Mouse (Mus musculus) megakaryocyte progenitor cell, adult 5-6 weeks (primary cell): ENCODE data around the gene Pebp1. TPM values are rescaled to one million over a fixed set of nuclear protein-coding genes. Genes with fewer than 3 reads are reported as not detected.

ENCODE experiments used
- ATAC-seq: replicated peaks from 2 replicates; pipeline ENCODE4 v1.8.0; 2016; ENCODE audit warnings: mild to moderate bottlenecking, moderate TSS enrichment, inconsistent platforms; ENCODE audit not compliant: poor library complexity
- total RNA-seq, 2 experiments: library from RNA; stranded (forward) in 1 of 2; stranded (reverse) in 1 of 2; fragments of 157-497, 149-512 nt in 1 of 2; fragments of 200-1000 nt in 1 of 2; gene quantifications; 2 replicates each; pipeline versions ENCODE4 v1.2.3 to v1.2.4; 2015 to 2017

Pebp1 gene
- total RNA-seq, 2 experiments from 2014 or later: 158 to 347 TPM

GRCm38 (mm10) chr5:117289646-117290045 is 2.2 kb upstream of the Pebp1 start:
- no peak for ATAC-seq

- ATAC-seq: no peak
These were observed 1.1 kb downstream of the Pebp1 start for GRCm38 (mm10) chr5:117286286-117286685.

DNA sequence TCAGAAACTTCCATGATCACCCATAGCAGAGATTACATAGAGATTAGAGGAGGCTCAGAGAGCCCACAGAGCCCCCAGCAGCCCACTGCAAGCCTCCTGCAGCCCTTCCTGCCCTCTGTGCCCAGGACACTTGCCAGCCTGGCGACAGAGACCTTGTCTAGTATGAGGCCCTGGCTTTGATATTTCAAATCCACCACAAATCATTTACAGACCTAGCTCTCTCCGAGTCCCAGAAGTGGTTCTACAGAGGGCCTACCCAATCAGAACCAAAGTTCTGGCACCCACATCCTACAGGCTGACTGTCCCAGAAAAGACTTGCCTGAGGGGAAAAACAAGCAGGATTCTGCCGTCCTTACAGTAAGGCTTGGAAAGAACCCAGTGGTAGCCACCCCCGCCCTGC is 2.2 kb downstream of the Pebp1 start:
- ATAC-seq: no peak

GRCm38 (mm10) chr5:117284682-117285081 is 2.7 kb downstream of the Pebp1 start:
- ATAC-seq: no peak

- ATAC-seq: no peak
These were observed 3.4 kb downstream of the Pebp1 start for GRCm38 (mm10) chr5:117284029-117284428.

DNA sequence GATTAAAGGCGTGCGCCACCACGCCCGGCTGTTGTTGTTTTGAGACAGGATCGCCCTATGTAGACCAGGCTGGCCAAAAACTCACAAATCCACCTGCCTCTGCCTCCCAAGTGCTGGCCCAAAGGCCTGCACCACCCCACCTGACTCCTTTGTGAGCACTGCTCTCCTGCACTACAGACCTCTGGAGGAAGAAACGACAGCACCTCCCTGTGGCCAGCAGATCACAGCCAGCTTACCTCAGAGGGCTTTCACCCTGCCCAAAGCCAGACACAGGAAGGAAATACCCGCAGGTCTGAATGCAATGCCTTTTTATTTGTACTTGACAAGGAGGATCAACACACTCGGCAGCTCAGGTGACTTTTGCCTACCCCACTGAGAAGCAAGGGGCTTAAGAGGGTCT is 5.1 kb downstream of the Pebp1 start:
- no peak for ATAC-seq

- ATAC-seq: peak; percentile 57
These were observed 5.9 kb downstream of the Pebp1 start for GRCm38 (mm10) chr5:117281536-117281935.

DNA sequence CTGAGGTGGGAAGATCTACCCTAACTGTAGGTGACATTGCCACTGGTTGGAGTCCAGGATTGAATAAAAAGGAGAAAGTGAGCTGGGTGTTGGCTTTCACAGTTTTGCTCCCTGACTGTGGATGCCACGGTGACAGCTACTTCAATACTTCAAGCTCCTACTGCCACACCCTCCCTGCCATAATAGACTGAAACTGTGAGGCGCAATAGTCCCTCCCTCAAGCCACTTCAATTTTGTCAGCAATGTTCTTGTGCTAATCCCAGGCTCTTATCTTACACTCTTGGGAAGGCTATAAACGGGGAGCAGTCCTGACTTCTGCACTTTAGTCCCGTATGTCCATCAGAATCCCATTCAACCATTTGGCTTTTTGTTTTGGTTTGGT is 7.8 kb downstream of the Pebp1 start:
- no peak for ATAC-seq

- no peak for ATAC-seq
These were observed 8.4 kb downstream of the Pebp1 start for GRCm38 (mm10) chr5:117278809-117279668.

DNA sequence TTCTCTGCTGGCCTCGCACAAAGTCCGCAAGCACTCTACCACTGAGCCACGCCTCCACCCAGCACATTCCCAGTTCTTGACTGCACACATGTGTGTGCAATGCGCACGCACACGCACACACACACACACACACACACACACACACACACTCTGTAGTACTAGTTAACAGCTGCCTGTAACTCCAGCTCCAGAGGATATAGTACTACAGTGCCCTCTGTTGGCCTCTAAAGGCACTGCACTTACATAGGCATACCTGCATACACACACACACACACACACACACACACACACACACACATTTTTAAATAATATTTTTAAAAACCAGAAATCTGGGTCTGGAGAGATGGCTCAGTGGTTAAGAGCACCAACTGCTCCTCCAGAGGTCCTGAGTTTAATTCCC is 9.6 kb downstream of the Pebp1 start:
- ATAC-seq: 0 out of 2 replicates have a peak, but pooled peaks have one; percentile 23

- no peak for ATAC-seq
These were observed 12.6 kb downstream of the Pebp1 start for GRCm38 (mm10) chr5:117274817-117275216.

DNA sequence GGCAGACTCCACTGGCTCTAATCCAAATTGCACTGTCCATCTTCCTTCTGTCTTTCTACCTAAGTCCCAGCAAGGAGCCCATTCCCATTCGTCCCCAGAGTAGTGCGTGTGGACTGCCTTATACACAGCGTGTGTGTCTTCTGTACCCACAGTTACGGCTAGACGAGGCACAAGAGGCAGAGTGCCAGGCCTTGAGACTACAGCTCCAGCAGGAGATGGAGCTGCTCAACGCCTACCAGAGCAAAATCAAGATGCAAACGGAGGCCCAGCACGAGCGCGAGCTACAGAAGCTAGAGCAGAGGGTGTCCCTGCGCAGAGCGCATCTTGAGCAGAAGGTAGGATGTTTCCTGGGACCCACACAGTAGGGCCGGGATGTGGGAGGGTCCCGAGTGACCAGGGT is 15.5 kb downstream of the Pebp1 start:
- no peak for ATAC-seq

GRCm38 (mm10) chr5:117269395-117269794 is 18.0 kb downstream of the Pebp1 start:
- no peak for ATAC-seq

DNA sequence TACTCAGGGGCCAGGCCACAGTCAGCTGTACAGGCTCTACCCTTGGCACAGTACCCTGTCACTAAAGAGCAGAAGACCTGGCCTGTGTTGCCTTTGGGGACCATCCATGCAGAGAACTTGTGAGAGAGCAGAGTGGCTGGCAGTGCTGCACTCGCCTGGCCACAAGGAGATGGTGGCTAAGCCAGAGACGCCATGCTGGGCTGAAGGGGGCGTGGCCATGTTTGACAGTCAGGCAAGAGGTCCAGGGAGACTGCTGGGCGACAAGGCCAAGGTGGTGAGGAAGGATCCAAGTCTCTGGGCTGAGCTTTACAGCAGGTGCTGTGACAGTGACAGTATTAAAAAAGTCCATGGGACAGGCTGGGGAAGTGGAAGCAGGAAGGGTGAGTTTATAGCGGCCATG is 18.7 kb downstream of the Pebp1 start:
- no peak for ATAC-seq

GRCm38 (mm10) chr5:117267913-117268312 is 19.5 kb downstream of the Pebp1 start:
- ATAC-seq: no peak

DNA sequence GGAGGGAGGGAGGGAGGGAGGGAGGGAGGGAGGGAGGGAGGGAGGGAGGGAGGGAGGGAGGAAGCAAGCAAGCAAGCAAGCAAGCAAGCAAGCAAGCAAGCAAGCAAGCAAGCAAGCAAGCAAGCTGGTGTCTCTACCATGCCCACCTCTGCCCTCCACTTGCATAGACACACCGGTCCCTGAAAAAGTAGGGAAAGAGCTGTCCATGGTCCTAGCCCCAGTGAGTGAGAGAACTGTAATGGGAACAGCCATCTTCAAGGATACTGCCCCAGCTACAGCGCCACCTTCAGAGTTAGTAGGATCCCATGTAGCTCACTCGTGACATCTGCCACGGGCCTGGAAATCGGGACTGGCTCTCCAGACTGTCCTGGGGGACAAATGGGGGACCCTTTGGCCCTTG is 22.7 kb downstream of the Pebp1 start:
- ATAC-seq: 0 out of 2 replicates have a peak, but pooled peaks have one; percentile 26

DNA sequence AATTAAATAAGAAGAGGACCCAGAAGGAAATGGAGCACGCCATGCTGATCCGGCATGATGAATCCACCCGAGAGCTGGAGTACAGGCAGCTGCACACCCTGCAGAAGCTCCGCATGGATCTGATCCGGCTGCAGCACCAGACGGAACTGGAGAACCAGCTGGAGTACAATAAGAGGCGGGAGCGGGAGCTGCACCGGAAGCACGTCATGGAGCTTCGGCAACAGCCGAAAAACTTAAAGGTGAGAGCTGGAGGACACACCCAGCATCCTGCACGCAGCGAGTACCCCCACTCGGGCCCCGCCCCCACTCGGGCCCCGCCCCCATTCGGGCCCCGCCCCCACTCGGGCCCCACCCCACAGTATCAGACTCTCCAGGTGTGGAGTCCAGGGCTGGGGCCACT is 23.9 kb downstream of the Pebp1 start:
- no peak for ATAC-seq

DNA sequence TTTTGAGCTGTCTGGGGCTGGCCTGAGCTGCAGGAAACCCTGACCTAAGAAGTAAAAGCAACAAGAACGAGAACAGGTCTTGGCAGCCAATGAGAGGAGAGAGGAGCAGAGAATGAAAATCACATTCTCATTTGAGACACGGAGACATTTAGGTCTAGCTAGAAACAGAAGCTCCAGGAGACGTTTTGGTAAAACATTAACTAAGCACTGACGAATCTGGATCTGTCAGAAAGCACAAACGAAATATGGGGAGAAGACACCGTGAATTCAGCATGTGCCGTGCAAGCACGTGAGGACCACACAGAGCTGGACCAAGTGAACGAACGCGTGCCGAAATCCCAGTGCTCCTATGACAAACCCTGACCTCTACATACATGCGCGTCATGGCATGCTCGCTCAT is 29.1 kb downstream of the Pebp1 start:
- ATAC-seq: no peak

GRCm38 (mm10) chr5:117251763-117252162 is 35.7 kb downstream of the Pebp1 start:
- no peak for ATAC-seq

DNA sequence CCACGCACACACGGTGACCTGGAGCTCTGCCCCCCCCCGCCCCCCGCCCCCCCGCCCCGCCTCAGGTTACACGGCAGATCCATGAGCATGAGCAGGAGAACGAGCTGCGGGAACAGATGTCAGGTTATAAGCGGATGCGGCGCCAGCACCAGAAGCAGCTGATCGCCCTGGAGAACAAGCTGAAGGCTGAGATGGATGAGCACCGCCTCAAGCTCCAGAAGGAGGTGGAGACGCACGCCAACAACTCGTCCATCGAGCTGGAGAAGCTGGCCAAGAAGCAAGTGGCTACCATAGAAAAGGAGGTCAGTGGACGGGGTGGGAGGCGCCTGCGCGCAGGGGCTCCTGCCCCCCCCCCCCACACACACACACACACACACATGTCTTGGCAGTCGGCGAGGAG is 36.6 kb downstream of the Pebp1 start:
- no peak for ATAC-seq

DNA sequence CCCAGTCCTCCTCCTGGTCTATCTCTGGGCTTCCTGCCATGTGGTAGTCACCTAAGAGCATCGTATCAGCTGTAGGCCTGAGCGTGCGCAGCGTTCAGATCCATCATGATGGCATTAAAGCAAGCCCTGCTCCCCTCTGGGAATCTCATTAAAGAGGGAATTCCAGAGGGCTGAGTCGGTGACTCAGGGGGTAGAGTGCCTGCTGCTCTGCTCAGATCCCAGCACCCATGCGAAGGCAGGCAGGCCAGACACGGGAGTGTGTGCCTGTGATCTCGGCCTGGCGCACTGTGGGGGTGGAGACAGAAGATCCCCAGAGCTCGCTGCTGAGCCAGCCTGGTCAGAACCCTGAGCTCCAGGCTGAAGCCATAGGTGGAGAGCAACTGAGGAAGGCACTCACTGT is 39.1 kb downstream of the Pebp1 start:
- ATAC-seq: no peak

GRCm38 (mm10) chr5:117245170-117245569 is 42.3 kb downstream of the Pebp1 start:
- no peak for ATAC-seq
